Comparison of ENCODE assay signal across 15 mouse cellular contexts in the genomic region with DNA sequence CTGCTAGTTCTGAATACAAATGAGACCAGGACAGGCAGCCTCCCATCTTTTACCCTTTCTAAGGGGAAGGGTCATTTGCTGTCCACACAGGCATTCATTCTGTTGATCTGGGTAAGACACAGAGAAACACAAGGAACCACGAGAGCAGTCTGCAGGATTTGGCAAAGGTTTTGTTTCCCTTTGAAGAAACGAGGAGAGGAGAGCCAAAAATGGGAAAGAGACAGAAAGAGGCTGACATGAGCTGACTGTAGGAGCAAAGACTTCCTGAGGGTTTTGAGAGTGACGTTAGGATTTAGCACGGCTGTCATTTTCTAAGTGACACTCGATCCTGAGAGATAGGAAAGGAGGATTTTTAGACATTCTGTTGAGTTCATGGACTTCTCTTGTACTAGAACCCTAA.
"Had no signal": no experiment of that assay in that cellular context is flagged by ENCODE, and none has a peak within 500 bp of the region (broad histone marks: within the 10 kb centered on the region; RNA-seq: fewer than 3 reads in every experiment).

No protein-coding gene starts in this region.

- H3K4me2 ChIP-seq: intestine, embryonic 15.5 days; limb, embryonic 13.5 days; midbrain, embryonic 12.5 days had no signal

- H3K4me3 ChIP-seq: intestine, embryonic 15.5 days; layer of hippocampus, adult 2 months; limb, embryonic 13.5 days; megakaryocyte, embryonic 14.5 days; midbrain, embryonic 12.5 days had no signal

- H3K27ac ChIP-seq: intestine, embryonic 15.5 days; layer of hippocampus, adult 2 months; limb, embryonic 13.5 days; liver, embryonic 14.5 days; macrophage; midbrain, embryonic 12.5 days had no signal

- ATAC-seq: intestine, embryonic 15.5 days; midbrain, embryonic 16.5 days had no signal

- H3K9ac ChIP-seq: intestine, embryonic 15.5 days; limb, embryonic 13.5 days; liver, embryonic 14.5 days; midbrain, embryonic 12.5 days had no signal

- DNase-seq: kidney, adult 18-20 months; kidney, postnatal 10 days; kidney, postnatal 4 days; left cerebral cortex, postnatal 4 days; right cerebral cortex, adult 18-20 months; right cerebral cortex, postnatal 25 days; thymus, postnatal 4 days had no signal

- H3K36me3 ChIP-seq: intestine, embryonic 15.5 days; limb, embryonic 13.5 days; midbrain, embryonic 12.5 days had no signal

- H3K9me3 ChIP-seq: intestine, embryonic 15.5 days; limb, embryonic 13.5 days; megakaryocyte, embryonic 14.5 days; midbrain, embryonic 12.5 days had no signal

- H3K27me3 ChIP-seq: intestine, embryonic 15.5 days had no signal
